Mouse (Mus musculus) ovary, adult 10 weeks (tissue): ENCODE data around the gene Olfr718-ps1. TPM values are rescaled to one million over a fixed set of nuclear protein-coding genes. Genes with fewer than 3 reads are reported as not detected.

Experiments used
- polyA plus RNA-seq: library from polyadenylated mRNA; stranded (reverse); fragments of 350-450 nt; fragmentation: Illumina TruSeq; extraction: RNeasy Lipid Tissue Mini Kit (QIAGEN cat#74804); gene quantifications from one replicate; pipeline ENCODE4 v1.2.3, GENCODE M21; 2014

Gene Olfr718-ps1
- not detected for polyA plus RNA-seq

DNA sequence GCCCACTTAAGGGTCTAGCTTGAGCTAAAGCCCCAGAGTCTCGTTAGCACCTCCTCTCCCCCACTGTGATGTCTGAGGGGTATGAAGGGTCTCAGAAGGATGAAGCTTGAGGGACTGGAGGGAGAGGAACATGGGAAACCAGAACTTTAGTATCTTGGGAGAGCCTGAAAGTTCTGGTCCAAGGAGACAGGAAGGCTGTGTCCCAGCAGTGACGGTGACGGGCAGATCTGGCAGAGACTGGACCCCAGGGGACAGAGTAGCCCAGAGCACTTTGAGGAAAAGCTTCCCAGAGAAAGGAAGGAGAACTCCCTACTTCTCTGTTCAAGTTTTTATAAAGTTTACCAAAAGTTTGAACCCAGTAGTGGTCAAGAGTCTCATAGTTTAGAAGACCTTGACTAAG is at the start of gene Olfr718-ps1:
Gene Olfr718-ps1 (minus strand): TSS at position 101 of the 400 bp plus-strand sequence.

DNA sequence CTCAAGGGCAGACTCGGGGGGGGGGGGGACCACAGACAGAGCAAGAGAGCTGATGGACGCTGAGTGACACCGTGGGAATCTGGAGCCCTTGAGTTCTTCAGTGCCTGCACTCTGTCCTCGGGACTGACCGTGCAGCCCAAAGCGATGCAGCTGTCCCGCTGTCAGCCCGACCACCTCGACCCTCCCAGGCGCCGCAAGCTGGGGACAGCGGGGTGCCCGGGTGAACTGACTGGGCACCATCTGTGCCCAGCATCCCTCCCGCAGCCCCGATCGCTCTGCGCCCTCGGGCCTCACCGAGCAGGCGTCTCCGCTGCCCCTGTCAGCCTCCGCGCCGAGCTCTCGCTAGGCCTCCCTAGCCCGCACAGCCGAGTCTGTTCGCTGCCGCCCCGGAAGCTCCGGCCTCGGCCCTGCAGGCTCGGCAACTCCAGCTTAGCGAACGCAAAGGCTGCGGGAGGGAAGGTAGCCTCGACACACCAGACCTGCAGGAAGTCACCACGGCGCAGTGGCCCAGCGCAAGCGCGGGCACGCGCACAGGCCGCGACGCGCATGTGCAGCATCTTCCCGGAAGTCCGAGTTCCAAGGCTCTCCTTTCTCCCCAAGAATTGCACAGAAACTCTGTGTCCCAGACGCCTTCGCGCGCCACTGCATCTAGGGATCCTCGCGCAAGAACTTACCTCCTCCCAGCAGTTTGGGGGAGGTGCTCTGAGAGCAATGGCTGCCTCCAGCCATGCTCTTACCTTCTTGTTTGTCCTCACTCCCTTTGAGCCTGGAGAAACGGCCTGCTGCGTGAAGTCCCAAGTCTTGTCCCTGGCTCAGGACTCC is 33.1 kb upstream of the Olfr718-ps1 start, which contains the start of the genes Rbak and Spdye4b:
Gene Rbak (minus strand): TSS at position 521 of the 822 bp plus-strand sequence.
Gene Spdye4b (plus strand): TSS at position 763 of the 822 bp plus-strand sequence.

DNA sequence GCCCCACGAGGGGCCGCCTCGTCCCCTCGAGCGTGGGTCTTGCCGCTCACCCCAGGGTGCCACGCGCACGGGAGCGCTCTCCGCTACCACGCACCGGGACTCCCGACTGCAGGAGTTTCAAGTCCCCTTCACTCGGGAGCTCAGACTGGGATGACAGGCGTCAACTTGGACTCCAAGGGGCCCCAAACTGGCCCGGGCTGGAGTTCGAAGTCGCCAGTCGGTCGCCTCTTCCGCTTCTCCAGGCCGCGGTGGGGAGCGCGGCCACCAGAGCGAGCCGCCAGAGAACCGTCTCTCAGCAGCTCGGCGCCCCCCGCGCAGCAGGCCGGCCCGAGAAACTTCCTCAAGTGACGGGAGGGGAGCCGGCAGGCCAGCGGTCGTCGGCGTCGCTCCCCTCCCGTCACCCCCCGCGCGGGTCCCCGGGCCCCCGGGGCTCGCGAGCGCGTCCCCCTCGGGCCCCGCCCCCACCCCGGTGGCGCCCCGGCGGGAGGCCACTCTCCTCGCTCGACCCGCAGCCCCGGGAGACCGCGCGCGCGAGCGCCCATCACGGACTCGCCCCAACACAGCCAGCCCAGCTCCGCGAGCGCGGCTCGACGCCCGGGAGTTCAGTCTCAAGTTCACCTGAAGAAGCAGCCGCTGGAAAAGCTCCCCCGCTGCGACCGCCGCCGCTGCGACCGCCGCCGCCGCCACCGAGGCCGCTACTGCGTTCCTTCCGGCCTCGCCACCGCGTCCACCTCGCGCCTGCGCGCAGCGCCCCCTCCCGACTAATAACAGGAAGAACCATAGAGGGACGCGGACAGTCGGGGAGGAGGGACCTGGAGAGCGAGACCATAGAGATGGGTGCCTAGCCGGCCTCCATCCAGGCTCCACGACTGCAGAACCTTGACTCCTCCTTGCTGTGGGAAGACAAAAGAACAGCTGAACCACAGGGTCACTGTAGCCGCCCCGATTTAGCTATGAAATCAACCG is 34.8 kb downstream of the Olfr718-ps1 start, which contains the start of gene Rnf216:
Gene Rnf216 (minus strand): TSS at position 714 of the 966 bp plus-strand sequence.

Other genes with a start within 250 kb of the Olfr718-ps1 start
- gene Actb, start 240.8 kb downstream of the Olfr718-ps1 start, polyA plus RNA-seq, result 3,087 TPM
- 4.0 TPM for gene Fscn1, start 187.2 kb downstream of the Olfr718-ps1 start, polyA plus RNA-seq
- gene Rnf216, start 34.6 kb downstream of the Olfr718-ps1 start, polyA plus RNA-seq, result 63.6 TPM
- gene Rbak, start 33.2 kb upstream of the Olfr718-ps1 start, polyA plus RNA-seq, result 15.2 TPM
- gene Spdye4b, start 33.4 kb upstream of the Olfr718-ps1 start, polyA plus RNA-seq, result not detected
- not detected for gene Spdye4a, start 79.3 kb upstream of the Olfr718-ps1 start, polyA plus RNA-seq
- 16.9 TPM for gene Zfp12, start 87.6 kb upstream of the Olfr718-ps1 start, polyA plus RNA-seq
- gene Zfp316, start 122.4 kb upstream of the Olfr718-ps1 start, polyA plus RNA-seq, result 2.2 TPM
- gene Zfp853, start 146.0 kb upstream of the Olfr718-ps1 start, polyA plus RNA-seq, result 0.14 TPM
- 1.7 TPM for gene E130309D02Rik, start 167.8 kb upstream of the Olfr718-ps1 start, polyA plus RNA-seq
- gene Zdhhc4, start 181.7 kb upstream of the Olfr718-ps1 start, polyA plus RNA-seq, result 8.1 TPM
- not detected for gene Grid2ip, start 209.8 kb upstream of the Olfr718-ps1 start, polyA plus RNA-seq